Mouse (Mus musculus) induced T-regulatory cell, adult 2 months (primary cell): ENCODE measurements at regions not wholly inside any gene's neighbourhood (a gene's known extent, or its start where the extent isn't known, plus 50 kb on each side); places are given as distances from the start of the nearest gene placed in this dataset.

ENCODE experiments used
- DNase-seq: peaks from one replicate; pipeline ENCODE4 v3.0.0-alpha.2; 2012; ENCODE audit warnings: low read depth

- no peak for DNase-seq
These were observed 78.0 kb upstream of the Sec14l1 start for GRCm38 (mm10) chr11:117036977-117037376.

- no peak for DNase-seq
These were observed 76.5 kb upstream of the Sec14l1 start for GRCm38 (mm10) chr11:117038282-117039106.

GRCm38 (mm10) chr11:117040829-117041228 is 74.1 kb upstream of the Sec14l1 start:
- no peak for DNase-seq

- DNase-seq = no peak
These were observed 72.6 kb upstream of the Sec14l1 start for GRCm38 (mm10) chr11:117042336-117042735.

- peak; percentile 74 for DNase-seq
These were observed 71.4 kb upstream of the Sec14l1 start for GRCm38 (mm10) chr11:117043524-117043923.

GRCm38 (mm10) chr11:117044731-117045130 is 70.2 kb upstream of the Sec14l1 start:
- no peak for DNase-seq

GRCm38 (mm10) chr11:117046636-117047035 is 68.3 kb upstream of the Sec14l1 start:
- DNase-seq = no peak

GRCm38 (mm10) chr11:117047172-117047950 is 67.6 kb upstream of the Sec14l1 start:
- no peak for DNase-seq

GRCm38 (mm10) chr11:117048911-117049310 is 66.1 kb upstream of the Sec14l1 start:
- peak; percentile 25 for DNase-seq

GRCm38 (mm10) chr11:117050788-117051187 is 64.2 kb upstream of the Sec14l1 start:
- DNase-seq = no peak

GRCm38 (mm10) chr11:117056958-117057357 is 58.0 kb upstream of the Sec14l1 start:
- DNase-seq = peak; percentile 76

- DNase-seq = peak; percentile 41
These were observed 57.5 kb upstream of the Sec14l1 start for GRCm38 (mm10) chr11:117057451-117057850.

GRCm38 (mm10) chr11:117059120-117059519 is 55.8 kb upstream of the Sec14l1 start:
- no peak for DNase-seq

- DNase-seq = no peak
These were observed 54.8 kb upstream of the Sec14l1 start for GRCm38 (mm10) chr11:117059981-117060705.

- no peak for DNase-seq
These were observed 54.1 kb upstream of the Sec14l1 start for GRCm38 (mm10) chr11:117060706-117061337.

- DNase-seq = no peak
These were observed 52.0 kb upstream of the Sec14l1 start for GRCm38 (mm10) chr11:117062772-117063499.
